Mouse (Mus musculus): Measurements from ENCODE around the gene Rptor. TPM values are rescaled to one million over a fixed set of nuclear protein-coding genes. Genes with fewer than 3 reads are reported as not detected.
A peak's percentile ranks its signal among the peaks of the same experiment; 100 is the strongest.

Gene Rptor
- polyA plus RNA-seq, 1 experiment from 2014 or later = 5.2 TPM

DNA sequence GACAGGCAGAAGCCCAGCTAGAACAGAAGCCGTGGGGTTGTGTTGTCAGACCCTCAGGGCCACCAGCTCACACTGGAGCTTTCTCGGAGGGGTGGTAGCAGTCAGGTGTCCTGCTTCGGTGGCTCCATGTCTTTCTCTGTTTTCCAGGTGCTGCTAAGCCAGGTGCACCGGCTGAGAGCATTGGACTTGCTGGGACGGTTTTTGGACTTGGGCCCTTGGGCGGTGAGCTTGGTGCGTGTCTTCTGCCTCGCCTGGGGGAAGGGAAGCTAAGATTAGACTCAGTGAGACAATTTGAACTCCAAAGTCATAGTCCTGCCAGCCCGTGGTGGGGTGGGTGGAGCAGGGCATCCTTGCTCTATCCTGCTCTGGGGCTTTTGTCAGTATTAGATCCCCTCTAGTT, 218.8 kb downstream of the Rptor start:
- 85% methylated on average over 9 of the region's 9 CpGs for WGBS
- Histone ChIP-seq H3K36me3 (ENCODE audit: control insufficient read depth, insufficient read depth, low read length) (no peaks in the 10 kb centered on the region), H3K4me1 (ENCODE audit: control insufficient read depth, insufficient read depth, low read length) (no peaks in the 10 kb centered on the region), H3K27ac (ENCODE audit: low read length) (no peak overlapping the region), H3K9me3 (ENCODE audit: control insufficient read depth, low read length) (no peaks in the 10 kb centered on the region), H3K4me3 (ENCODE audit: low read length) (no peak overlapping the region), H3K9ac (ENCODE audit: low read depth, low read length) (no peak overlapping the region), H3K27me3 (replicated peaks; ENCODE audit: control insufficient read depth, insufficient read depth, low read length) (no peaks in the 10 kb centered on the region), H3K4me2 (ENCODE audit: low read depth, low read length) (no peak overlapping the region)
- ATAC-seq = no peak

DNA sequence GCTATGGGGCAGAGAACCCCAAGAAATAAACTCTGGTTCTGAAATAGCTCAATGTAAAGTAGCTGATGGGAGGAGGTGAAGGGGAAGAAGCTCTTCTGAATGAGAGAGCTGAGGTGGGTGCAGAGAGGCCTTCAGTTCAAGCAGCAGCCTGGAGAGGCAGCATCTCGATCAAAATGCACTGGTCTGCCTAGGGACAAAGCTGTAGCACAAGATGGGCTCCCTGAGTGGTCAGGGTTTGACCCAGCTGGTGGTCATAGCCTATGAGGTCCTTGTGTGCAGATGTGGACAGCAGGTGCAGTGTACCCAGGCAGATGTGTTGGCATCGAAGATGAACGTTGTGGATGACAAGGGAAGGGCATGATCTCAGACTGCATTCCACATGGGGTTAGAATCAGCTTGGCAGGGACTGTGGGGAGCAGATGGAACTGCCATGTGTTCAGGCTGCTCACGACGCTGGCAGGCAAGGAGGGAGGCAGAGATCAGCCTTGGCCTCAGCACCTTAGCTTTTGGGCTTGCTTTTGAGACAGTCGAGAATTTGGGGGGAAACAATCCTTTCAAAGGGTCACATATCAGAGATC, 221.5 kb downstream of the Rptor start:
- no peak for ATAC-seq

DNA sequence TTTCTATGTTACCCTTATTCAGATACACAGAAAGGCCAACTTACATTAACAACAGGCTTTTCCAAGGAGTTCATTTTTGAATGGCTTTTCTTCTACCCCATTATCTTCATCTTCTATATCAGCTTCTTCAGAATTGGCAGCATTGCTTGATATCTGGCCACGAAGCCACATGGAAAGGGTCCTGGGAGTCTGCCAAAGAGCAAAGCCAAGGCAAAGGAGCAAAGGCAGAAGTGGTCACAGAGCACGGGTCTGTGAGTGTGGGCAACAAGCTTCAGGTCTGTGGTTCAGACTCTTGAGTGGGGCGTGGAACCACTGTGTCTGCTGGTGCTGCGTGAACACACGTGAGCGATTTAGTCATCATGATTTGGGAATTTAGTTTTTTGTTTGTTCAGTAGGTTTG, 223.1 kb downstream of the Rptor start:
- Histone ChIP-seq H3K4me2 (ENCODE audit: low read depth, low read length) (no peak overlapping the region), H3K9me3 (ENCODE audit: control insufficient read depth, low read length) (no peaks in the 10 kb centered on the region), H3K4me1 (ENCODE audit: control insufficient read depth, insufficient read depth, low read length) (no peaks in the 10 kb centered on the region), H3K27me3 (replicated peaks; ENCODE audit: control insufficient read depth, insufficient read depth, low read length) (no peaks in the 10 kb centered on the region), H3K36me3 (ENCODE audit: control insufficient read depth, insufficient read depth, low read length) (no peaks in the 10 kb centered on the region), H3K27ac (ENCODE audit: low read length) (no peak overlapping the region), H3K9ac (ENCODE audit: low read depth, low read length) (no peak overlapping the region), H3K4me3 (ENCODE audit: low read length) (no peak overlapping the region)
- no peak for ATAC-seq
- 90% methylated on average over 6 of the region's 6 CpGs for WGBS

More for the DNA sequence above, 221.5 kb downstream of the Rptor start:
- no peaks in the 10 kb centered on the region for H3K36me3 ChIP-seq (ENCODE audit: control insufficient read depth, insufficient read depth, low read length)
- no peaks in the 10 kb centered on the region for H3K27me3 ChIP-seq (replicated peaks; ENCODE audit: control insufficient read depth, insufficient read depth, low read length)
- no peaks in the 10 kb centered on the region for H3K4me1 ChIP-seq (ENCODE audit: control insufficient read depth, insufficient read depth, low read length)
- no peak overlapping the region for H3K9ac ChIP-seq (ENCODE audit: low read depth, low read length)
- H3K4me2 ChIP-seq (ENCODE audit: low read depth, low read length) = no peak overlapping the region
- no peaks in the 10 kb centered on the region for H3K9me3 ChIP-seq (ENCODE audit: control insufficient read depth, low read length)
- no peak overlapping the region for H3K27ac ChIP-seq (ENCODE audit: low read length)
- WGBS = 82% methylated on average over 6 of the region's 6 CpGs
- no peak overlapping the region for H3K4me3 ChIP-seq (ENCODE audit: low read length)

- H3K9me3 ChIP-seq (ENCODE audit: control insufficient read depth, low read length) = no peaks in the 10 kb centered on the region
- 85% methylated on average over 4 of the region's 4 CpGs for WGBS
Observed at GRCm38 (mm10) chr11:119826239-119826638, 223.5 kb downstream of the Rptor start.

DNA sequence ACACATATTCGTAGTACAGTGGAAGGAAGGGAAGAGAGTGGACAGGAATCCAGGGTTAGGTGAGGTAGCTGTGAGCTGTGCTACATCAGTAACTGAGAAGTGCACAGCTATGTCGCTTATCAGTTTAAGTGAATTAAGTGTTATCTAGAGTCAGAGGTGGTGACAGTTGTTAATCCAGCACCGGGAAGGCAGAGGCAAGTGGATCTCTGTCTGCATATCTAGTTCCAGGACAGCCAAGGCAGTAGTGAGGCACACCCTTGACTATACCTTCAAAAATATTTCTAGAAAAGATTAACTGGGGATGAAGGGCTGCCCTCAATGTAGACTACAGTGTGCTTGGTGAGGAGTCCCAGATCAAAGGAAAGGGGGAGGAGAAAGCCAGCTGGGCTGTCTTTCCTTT, 226.4 kb downstream of the Rptor start:
- no peak overlapping the region for H3K4me3 ChIP-seq (ENCODE audit: low read length)
- H3K4me1 ChIP-seq (ENCODE audit: control insufficient read depth, insufficient read depth, low read length) = no peaks in the 10 kb centered on the region
- H3K36me3 ChIP-seq (ENCODE audit: control insufficient read depth, insufficient read depth, low read length) = no peaks in the 10 kb centered on the region
- H3K9ac ChIP-seq (ENCODE audit: low read depth, low read length) = no peak overlapping the region
- no peak overlapping the region for H3K27ac ChIP-seq (ENCODE audit: low read length)
- H3K9me3 ChIP-seq (ENCODE audit: control insufficient read depth, low read length) = no peaks in the 10 kb centered on the region
- 85% methylated on average over 3 of the region's 3 CpGs for WGBS
- no peak for ATAC-seq
- H3K4me2 ChIP-seq (ENCODE audit: low read depth, low read length) = no peak overlapping the region
- H3K27me3 ChIP-seq (replicated peaks; ENCODE audit: control insufficient read depth, insufficient read depth, low read length) = no peaks in the 10 kb centered on the region

More at GRCm38 (mm10) chr11:119826239-119826638, 223.5 kb downstream of the Rptor start:
- Histone ChIP-seq H3K27ac (ENCODE audit: low read length) (no peak overlapping the region), H3K4me1 (ENCODE audit: control insufficient read depth, insufficient read depth, low read length) (no peaks in the 10 kb centered on the region), H3K36me3 (ENCODE audit: control insufficient read depth, insufficient read depth, low read length) (no peaks in the 10 kb centered on the region), H3K9ac (ENCODE audit: low read depth, low read length) (no peak overlapping the region), H3K4me2 (ENCODE audit: low read depth, low read length) (no peak overlapping the region), H3K27me3 (replicated peaks; ENCODE audit: control insufficient read depth, insufficient read depth, low read length) (no peaks in the 10 kb centered on the region), H3K4me3 (ENCODE audit: low read length) (no peak overlapping the region)
- no peak for ATAC-seq

DNA sequence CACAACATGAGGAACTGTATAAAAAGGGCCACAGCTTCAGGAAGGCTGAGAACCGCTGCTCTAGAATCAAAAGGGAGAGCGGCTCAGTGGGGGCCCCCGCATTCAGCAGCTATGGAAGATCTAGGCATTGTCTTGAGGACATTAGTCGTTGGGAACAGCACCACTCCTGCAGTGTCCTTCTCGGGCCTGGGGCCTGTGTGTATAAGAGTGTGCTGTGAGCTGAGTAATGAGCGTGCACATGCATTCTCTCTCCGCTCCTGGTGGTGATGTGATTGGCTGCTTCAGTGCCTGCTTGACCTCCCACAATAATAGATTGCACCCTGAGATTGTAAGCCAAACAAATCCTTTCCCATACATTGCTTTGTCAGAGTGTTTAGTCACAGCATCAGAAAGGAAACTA, 229.0 kb downstream of the Rptor start:
- WGBS = 74% methylated on average over 7 of the region's 7 CpGs
- ATAC-seq = no peak

DNA sequence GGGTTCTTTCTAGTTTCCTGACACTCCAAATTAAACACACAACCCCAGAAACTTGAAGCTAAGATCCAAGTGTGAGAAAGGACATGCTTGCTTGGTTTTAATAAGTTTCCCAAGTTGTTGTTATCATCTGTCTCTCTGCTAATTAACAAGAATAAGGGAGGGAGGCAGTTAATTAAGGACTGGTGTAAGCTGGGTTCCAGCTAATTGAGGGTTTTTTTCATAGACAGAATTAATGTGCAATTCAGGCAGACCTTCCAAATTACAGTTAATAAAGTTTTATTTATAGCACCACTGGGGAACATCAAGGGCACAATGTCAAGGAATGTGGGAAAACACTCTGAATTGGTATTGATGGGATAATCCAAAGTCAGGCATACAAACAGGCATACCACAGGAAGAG, 230.6 kb downstream of the Rptor start:
- Histone ChIP-seq H3K9me3 (ENCODE audit: control insufficient read depth, low read length) (no peaks in the 10 kb centered on the region), H3K4me1 (ENCODE audit: control insufficient read depth, insufficient read depth, low read length) (no peaks in the 10 kb centered on the region), H3K9ac (ENCODE audit: low read depth, low read length) (no peak overlapping the region), H3K27ac (ENCODE audit: low read length) (no peak overlapping the region), H3K36me3 (ENCODE audit: control insufficient read depth, insufficient read depth, low read length) (no peaks in the 10 kb centered on the region), H3K4me2 (ENCODE audit: low read depth, low read length) (no peak overlapping the region), H3K27me3 (replicated peaks; ENCODE audit: control insufficient read depth, insufficient read depth, low read length) (no peaks in the 10 kb centered on the region), H3K4me3 (ENCODE audit: low read length) (no peak overlapping the region)
- ATAC-seq = no peak

More for the DNA sequence above, 229.0 kb downstream of the Rptor start:
- Histone ChIP-seq H3K27ac (ENCODE audit: low read length) (no peak overlapping the region), H3K4me2 (ENCODE audit: low read depth, low read length) (no peak overlapping the region), H3K36me3 (ENCODE audit: control insufficient read depth, insufficient read depth, low read length) (no peaks in the 10 kb centered on the region), H3K4me1 (ENCODE audit: control insufficient read depth, insufficient read depth, low read length) (no peaks in the 10 kb centered on the region), H3K9ac (ENCODE audit: low read depth, low read length) (no peak overlapping the region), H3K9me3 (ENCODE audit: control insufficient read depth, low read length) (no peaks in the 10 kb centered on the region), H3K4me3 (ENCODE audit: low read length) (no peak overlapping the region), H3K27me3 (replicated peaks; ENCODE audit: control insufficient read depth, insufficient read depth, low read length) (no peaks in the 10 kb centered on the region)

DNA sequence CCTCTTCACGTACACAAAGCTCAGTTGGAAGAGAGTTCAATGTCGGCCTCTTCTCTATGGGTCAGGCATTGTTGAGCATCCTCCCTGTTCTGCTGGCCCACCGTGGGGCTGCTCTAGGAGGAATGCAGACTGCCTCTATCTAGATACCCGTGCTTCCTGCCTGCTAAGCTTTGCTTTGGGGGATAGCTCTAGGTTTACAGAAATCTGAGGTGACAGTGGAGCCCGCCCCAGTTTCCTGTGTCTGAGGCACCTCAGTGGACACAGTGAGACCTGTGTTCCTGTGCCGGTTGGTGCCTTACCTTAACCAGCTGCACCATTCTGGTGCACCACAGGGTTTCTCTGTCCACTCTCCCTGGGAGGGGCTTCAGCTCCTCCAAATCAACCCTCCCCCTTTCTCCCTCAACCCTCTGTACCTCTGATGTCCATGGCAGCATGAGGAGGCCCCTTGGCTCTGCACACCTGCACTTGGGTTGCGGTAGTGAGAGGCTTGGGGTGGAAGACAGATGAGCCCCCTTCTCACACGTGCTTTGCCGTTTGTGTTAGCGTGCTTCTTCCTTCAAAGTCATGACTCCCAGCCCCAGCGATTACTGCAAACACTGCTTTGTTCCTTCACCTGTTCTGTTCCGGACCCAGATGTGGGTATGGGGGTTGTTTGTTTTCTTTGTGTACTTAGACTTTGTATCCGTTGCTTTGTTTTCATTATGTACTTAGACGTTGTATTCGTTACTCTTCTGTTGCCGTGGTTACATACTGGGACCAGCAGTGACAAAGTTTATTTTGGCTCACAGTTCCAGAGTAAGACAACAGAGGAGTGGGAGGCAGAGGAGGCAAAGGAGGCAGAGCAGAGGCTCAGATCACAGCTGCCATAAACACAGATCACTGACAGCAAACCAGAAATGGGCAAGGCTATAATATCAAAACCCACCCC, 231.4 kb downstream of the Rptor start:
- WGBS = 66% methylated on average over 16 of the region's 16 CpGs
- H3K4me1 ChIP-seq (ENCODE audit: control insufficient read depth, insufficient read depth, low read length) = no peaks in the 10 kb centered on the region
- no peak for ATAC-seq

DNA sequence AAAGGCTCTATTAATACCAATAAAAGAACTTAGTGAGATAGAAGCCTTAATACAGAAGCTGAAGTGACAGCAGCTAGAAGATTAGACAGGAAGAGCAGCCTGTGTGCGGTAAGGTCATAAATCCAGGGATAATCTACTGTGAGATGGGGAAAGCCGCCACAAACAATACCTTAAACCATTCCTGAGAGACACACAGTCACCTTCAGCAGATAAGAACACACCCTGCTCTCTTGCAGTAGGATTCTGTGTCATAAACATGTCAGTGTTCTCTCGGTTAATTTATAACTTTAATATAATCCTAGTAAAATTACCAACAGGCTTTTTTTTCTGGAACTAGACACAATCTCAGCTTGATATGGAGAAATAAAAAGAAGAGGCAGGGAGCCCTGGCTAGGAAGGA, 233.6 kb downstream of the Rptor start:
- Histone ChIP-seq H3K9ac (ENCODE audit: low read depth, low read length) (no peak overlapping the region), H3K4me1 (ENCODE audit: control insufficient read depth, insufficient read depth, low read length) (no peaks in the 10 kb centered on the region), H3K36me3 (ENCODE audit: control insufficient read depth, insufficient read depth, low read length) (no peaks in the 10 kb centered on the region), H3K4me3 (ENCODE audit: low read length) (no peak overlapping the region), H3K9me3 (ENCODE audit: control insufficient read depth, low read length) (no peaks in the 10 kb centered on the region), H3K4me2 (ENCODE audit: low read depth, low read length) (no peak overlapping the region), H3K27ac (ENCODE audit: low read length) (no peak overlapping the region), H3K27me3 (replicated peaks; ENCODE audit: control insufficient read depth, insufficient read depth, low read length) (no peaks in the 10 kb centered on the region)
- WGBS = 54% methylated on average over 3 of the region's 3 CpGs
- ATAC-seq = peak; percentile 83

More for the DNA sequence above, 231.4 kb downstream of the Rptor start:
- no peaks in the 10 kb centered on the region for H3K9me3 ChIP-seq (ENCODE audit: control insufficient read depth, low read length)
- H3K27ac ChIP-seq (ENCODE audit: low read length) = no peak overlapping the region
- H3K36me3 ChIP-seq (ENCODE audit: control insufficient read depth, insufficient read depth, low read length) = no peaks in the 10 kb centered on the region
- no peak overlapping the region for H3K4me2 ChIP-seq (ENCODE audit: low read depth, low read length)
- no peak overlapping the region for H3K9ac ChIP-seq (ENCODE audit: low read depth, low read length)
- H3K4me3 ChIP-seq (ENCODE audit: low read length) = no peak overlapping the region
- H3K27me3 ChIP-seq (replicated peaks; ENCODE audit: control insufficient read depth, insufficient read depth, low read length) = no peaks in the 10 kb centered on the region

All from intestine, embryonic 16.5 days (tissue).